ENCODE assay signal across 23 mouse cellular contexts in the genomic region with DNA sequence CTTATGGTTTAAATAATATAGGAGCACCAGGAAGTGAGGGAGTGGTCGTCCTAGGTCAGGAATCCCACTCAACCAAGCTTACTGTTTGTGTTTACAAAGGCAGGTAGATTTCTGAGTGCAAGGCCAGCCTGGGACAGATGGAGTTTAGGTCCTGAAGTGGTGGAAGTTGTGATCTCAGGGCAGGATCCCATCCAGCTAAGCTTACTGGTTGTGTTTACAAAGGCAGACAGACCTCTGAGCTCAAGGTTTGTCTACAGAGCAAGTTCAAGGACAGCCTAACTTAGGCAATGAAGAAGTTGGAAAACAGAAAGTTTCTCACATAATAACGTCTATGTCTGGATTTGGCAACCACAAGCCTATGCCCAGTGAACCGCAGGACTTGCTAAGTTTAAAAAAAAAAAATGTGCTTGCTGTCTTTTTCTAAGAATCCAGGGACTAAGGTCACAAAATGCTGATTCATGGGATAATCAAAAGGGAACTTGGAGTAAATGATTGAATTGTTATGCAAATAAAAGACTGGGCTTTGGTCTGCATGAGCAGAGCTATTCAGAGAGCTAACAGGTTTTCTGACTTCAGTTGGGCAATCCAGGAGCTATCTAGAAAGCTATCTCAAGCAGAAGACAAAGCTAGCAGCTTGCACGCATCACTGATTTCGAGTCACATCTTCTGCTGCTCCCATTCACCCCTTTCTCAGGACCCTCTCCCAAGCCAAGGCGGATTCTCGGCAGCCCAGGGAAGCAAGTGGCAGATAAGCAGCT. TPM values are rescaled to one million over a fixed set of nuclear protein-coding genes. Genes with fewer than 3 reads are reported as not detected.
DNase-seq lines count a peak whose midpoint lies in the region; ATAC-seq lines count a peak whose summit lies in the region.
"Had no signal": no experiment of that assay in that cellular context is flagged by ENCODE, and none has a peak within 500 bp of the region (broad histone marks: within the 10 kb centered on the region; RNA-seq: fewer than 3 reads in every experiment).

No protein-coding gene starts in this region.

- no peak overlapping the region for H3K27ac ChIP-seq in forebrain, embryonic 11.5 days (ENCODE audit: low read depth, low read length)
- no peak overlapping the region for H3K27ac ChIP-seq in forebrain, embryonic 13.5 days
- no peak overlapping the region for H3K27ac ChIP-seq in intestine, embryonic 15.5 days
- H3K27ac ChIP-seq: embryonic facial prominence, embryonic 15.5 days; forebrain, embryonic 12.5 days; hindbrain, embryonic 15.5 days; lung, embryonic 15.5 days; macrophage; stomach, embryonic 15.5 days had no signal

- H3K4me2 ChIP-seq in forebrain, embryonic 11.5 days (ENCODE audit: low read depth, low read length, severe bottlenecking) = no peak overlapping the region
- H3K4me2 ChIP-seq in forebrain, embryonic 13.5 days = no peak overlapping the region
- H3K4me2 ChIP-seq in intestine, embryonic 15.5 days (replicated peaks) = no peak overlapping the region
- H3K4me2 ChIP-seq: embryonic facial prominence, embryonic 15.5 days; forebrain, embryonic 12.5 days; heart, embryonic 11.5 days; hindbrain, embryonic 15.5 days; lung, embryonic 15.5 days; stomach, embryonic 15.5 days had no signal

- no peaks in the 10 kb centered on the region for H3K36me3 ChIP-seq in forebrain, embryonic 11.5 days (ENCODE audit: control insufficient read depth, insufficient read depth, low read length)
- no peaks in the 10 kb centered on the region for H3K36me3 ChIP-seq in forebrain, embryonic 13.5 days (ENCODE audit: poor library complexity, severe bottlenecking)
- no peaks in the 10 kb centered on the region for H3K36me3 ChIP-seq in intestine, embryonic 15.5 days
- H3K36me3 ChIP-seq: embryonic facial prominence, embryonic 15.5 days; forebrain, embryonic 12.5 days; hindbrain, embryonic 15.5 days; lung, embryonic 15.5 days; stomach, embryonic 15.5 days had no signal

- H3K9me3 ChIP-seq in forebrain, embryonic 11.5 days (ENCODE audit: control insufficient read depth, low read length) = peaks cover 3% of the 10 kb centered on the region
- peaks cover 8% of the 10 kb centered on the region; the same call in 1 of the 2 replicates for H3K9me3 ChIP-seq in forebrain, embryonic 13.5 days (replicated peaks)
- H3K9me3 ChIP-seq in intestine, embryonic 15.5 days = no peaks in the 10 kb centered on the region
- H3K9me3 ChIP-seq: embryonic facial prominence, embryonic 15.5 days; hindbrain, embryonic 15.5 days; lung, embryonic 15.5 days; stomach, embryonic 15.5 days had no signal

- no peak for DNase-seq in forebrain, embryonic 11.5 days (ENCODE audit: low spot score)
- peak; percentile 36 to 71 for DNase-seq in kidney, postnatal 36 days
- no peak for DNase-seq in kidney, adult 18-20 months
- peak; percentile 88 for DNase-seq in ES-CJ7 (ENCODE audit: low read depth, low spot score)
- no peak for DNase-seq in right cerebral cortex, adult 2 months (ENCODE audit: low spot score in 2 of 2)
- DNase-seq in cerebellum, postnatal 25 days = no peak
- DNase-seq: adrenal gland, postnatal 14 days; cerebellum, adult 2 months; gastrocnemius, postnatal 36 days; heart, postnatal 14 days; layer of hippocampus, postnatal 36 days; liver; right cerebral cortex, adult 18-20 months had no signal

- no peak overlapping the region for H3K4me3 ChIP-seq in forebrain, embryonic 11.5 days (ENCODE audit: low read depth, low read length)
- H3K4me3 ChIP-seq in forebrain, embryonic 13.5 days = no peak overlapping the region
- no peak overlapping the region for H3K4me3 ChIP-seq in intestine, embryonic 15.5 days (replicated peaks)
- H3K4me3 ChIP-seq: embryonic facial prominence, embryonic 15.5 days; forebrain, embryonic 12.5 days; hindbrain, embryonic 15.5 days; lung, embryonic 15.5 days; stomach, embryonic 15.5 days had no signal

- 0 out of 2 replicates have a peak, but pooled peaks have one; percentile 21 for ATAC-seq in forebrain, embryonic 11.5 days (replicated peaks; ENCODE audit: low FRiP score)
- no peak for ATAC-seq in forebrain, embryonic 13.5 days
- ATAC-seq in intestine, embryonic 15.5 days = peak; percentile 66; the same call in 1 of the 2 replicates
- ATAC-seq: midbrain, embryonic 16.5 days had no signal

- no peak overlapping the region for H3K9ac ChIP-seq in forebrain, embryonic 11.5 days (ENCODE audit: low read length)
- no peak overlapping the region for H3K9ac ChIP-seq in forebrain, embryonic 13.5 days
- no peak overlapping the region for H3K9ac ChIP-seq in intestine, embryonic 15.5 days
- H3K9ac ChIP-seq: embryonic facial prominence, embryonic 15.5 days; forebrain, embryonic 12.5 days; hindbrain, embryonic 15.5 days; lung, embryonic 15.5 days; stomach, embryonic 15.5 days had no signal

- peaks cover 2% of the 10 kb centered on the region; the same call in 1 of the 2 replicates for H3K4me1 ChIP-seq in forebrain, embryonic 11.5 days (replicated peaks; ENCODE audit: control insufficient read depth, insufficient read depth, low read length)
- H3K4me1 ChIP-seq in forebrain, embryonic 13.5 days = no peaks in the 10 kb centered on the region
- H3K4me1 ChIP-seq in intestine, embryonic 15.5 days (replicated peaks) = no peaks in the 10 kb centered on the region
- H3K4me1 ChIP-seq: embryonic facial prominence, embryonic 15.5 days; forebrain, embryonic 12.5 days; hindbrain, embryonic 15.5 days; lung, embryonic 15.5 days; stomach, embryonic 15.5 days had no signal

- no peaks in the 10 kb centered on the region for H3K27me3 ChIP-seq in forebrain, embryonic 11.5 days (ENCODE audit: control insufficient read depth, insufficient read depth, low read length)
- no peaks in the 10 kb centered on the region for H3K27me3 ChIP-seq in forebrain, embryonic 13.5 days
- H3K27me3 ChIP-seq in intestine, embryonic 15.5 days (replicated peaks) = no peaks in the 10 kb centered on the region
- H3K27me3 ChIP-seq: embryonic facial prominence, embryonic 15.5 days; forebrain, embryonic 12.5 days; hindbrain, embryonic 15.5 days; lung, embryonic 15.5 days; stomach, embryonic 15.5 days had no signal

- WGBS in forebrain, embryonic 11.5 days = 45% methylated on average over 7 of the region's 7 CpGs
- 34% methylated on average over 7 of the region's 7 CpGs for WGBS in forebrain, embryonic 13.5 days
- WGBS in intestine, embryonic 15.5 days = 68% methylated on average over 7 of the region's 7 CpGs

RNA-seq across cellular contexts. Expression of gene Gas2l3, which starts 27.0 kb away (rescaled TPM):
- 12.5 and 12.8 TPM in 2 replicates for polyA plus RNA-seq in forebrain, embryonic 11.5 days (2014; fragmentation: Nextera tagmentation; extraction: Ambion mirVana)
- 18.6 and 19.7 TPM in 2 replicates for polyA plus RNA-seq in forebrain, embryonic 13.5 days (2015; fragmentation: Nextera tagmentation; extraction: Ambion mirVana)
- 14.8 and 18.6 TPM in 2 replicates for polyA plus RNA-seq in intestine, embryonic 15.5 days (2015; fragmentation: Nextera tagmentation; extraction: Ambion mirVana)

Comparison
In these comparisons a context has a peak if more than half of its experiments do, and no peak if none do; other contexts are left out.
1. DNase-seq: peak in kidney, postnatal 36 days (2 of 2) and ES-CJ7 (single experiment); none in forebrain, embryonic 11.5 days (single experiment), kidney, adult 18-20 months (single experiment), right cerebral cortex, adult 2 months (0 of 2) and cerebellum, postnatal 25 days (0 of 2).